Mouse (Mus musculus): ENCODE measurements around the gene Matk.

The Matk gene

DNA sequence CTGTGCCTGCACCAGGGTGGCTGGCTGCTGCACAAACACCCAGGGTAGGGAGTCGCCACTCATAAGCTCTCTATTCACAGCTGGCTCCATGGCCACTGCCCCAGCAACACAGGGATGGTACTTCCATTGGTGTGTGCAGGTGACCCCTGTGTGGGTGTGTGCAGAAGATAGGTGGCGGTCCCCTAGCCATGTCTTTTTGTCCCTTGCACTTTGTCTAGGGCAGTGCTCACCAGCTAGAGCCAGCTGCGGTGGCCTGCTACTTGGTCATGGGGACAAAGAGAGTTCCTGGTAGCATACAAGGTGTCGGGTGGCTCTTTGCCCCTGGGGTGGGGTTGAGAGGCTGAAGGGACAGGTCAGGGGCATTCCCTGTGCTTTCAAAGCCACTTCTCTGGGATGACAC is 8.6 kb upstream of the Matk start:
- DNase-seq: no peak

DNA sequence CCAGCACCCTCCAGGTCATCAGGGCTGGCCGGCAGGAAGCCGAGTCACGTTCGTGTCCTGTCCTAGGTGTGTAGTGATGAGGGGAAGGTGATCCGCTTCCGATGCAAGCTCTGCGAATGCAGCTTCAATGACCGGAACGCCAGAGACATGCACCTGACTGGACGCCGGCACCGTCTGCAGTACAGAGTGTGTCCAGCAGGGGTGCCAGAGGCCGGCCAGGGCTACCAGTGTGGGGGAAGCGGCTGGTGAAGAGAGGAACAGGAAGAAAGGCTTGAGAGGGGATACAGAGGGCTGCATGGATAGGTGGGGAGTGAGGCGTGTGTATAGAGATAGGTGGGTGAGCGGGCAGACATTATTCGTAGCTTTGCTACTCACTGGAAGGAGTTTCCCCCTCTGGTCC is 8.1 kb upstream of the Matk start:
- peak; percentile 78 for DNase-seq

- DNase-seq: no peak
Measured at GRCm38 (mm10) chr10:81245166-81245565, 7.6 kb upstream of the Matk start.

DNA sequence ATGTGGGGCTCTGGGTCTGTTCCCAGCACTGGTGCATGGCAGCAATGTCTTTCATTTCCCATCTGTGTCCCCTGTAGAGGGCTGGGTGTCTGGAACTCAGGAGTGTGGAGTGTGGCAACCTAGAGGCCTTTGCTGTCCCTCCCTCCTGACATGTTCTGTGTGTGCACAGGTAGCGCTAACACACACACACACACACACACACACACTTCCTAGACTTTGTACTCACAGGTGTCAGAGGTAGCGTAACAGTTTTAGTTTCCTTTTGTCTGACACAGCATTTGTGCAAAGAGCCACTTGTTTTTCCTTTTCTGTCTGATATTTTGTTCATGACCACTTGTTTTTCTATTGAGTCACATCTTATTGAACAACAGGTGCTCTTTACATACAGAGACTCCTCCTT is 4.9 kb upstream of the Matk start:
- DNase-seq: no peak

- no peak for DNase-seq
Measured at GRCm38 (mm10) chr10:81249442-81249841, 3.3 kb upstream of the Matk start.

- no peak for DNase-seq
Measured at GRCm38 (mm10) chr10:81254886-81255285, 2.2 kb downstream of the Matk start.

DNA sequence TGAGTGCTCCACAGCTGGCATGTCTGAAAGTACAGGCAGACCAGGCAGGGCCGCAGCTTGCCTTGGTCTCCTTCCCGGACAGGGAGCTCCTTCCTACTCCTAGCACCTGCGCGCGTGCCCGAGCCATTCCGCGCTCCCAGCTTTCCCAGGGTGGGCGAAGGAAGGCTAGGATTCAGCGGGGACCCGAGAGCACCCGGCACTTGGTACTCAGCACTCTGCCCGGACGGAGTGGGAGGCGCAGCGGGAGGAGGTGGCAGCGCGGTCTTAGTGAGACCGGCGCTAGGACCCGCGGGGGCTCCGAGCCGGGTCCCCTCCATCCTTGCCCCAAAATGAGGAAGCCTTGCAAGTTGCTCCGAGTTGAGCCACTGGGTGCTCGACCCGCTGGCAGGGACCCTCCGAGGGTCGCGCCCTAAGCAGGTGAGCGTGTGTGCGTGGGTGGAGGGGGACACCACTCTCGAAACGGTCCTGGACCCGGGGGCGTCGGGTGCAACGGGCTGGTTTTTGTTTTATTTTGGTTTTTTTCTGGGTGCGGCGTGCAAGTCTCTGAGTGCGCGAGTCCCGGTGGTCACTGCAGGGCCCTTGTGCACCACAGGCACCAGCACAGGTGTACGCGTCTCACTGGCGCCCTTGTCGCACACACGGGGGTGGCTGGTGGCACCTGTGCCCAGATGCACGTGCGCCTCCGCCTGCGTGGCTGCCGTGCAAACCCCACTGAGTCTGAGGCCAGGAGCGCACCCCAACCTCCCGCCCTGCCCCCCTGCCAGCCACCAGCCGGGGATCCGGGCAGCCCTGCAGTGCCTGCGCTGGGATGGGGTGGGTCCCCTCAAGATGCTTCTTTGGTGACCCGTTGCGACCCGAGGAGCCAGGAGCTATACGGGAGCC is 4.7 kb downstream of the Matk start:
- DNase-seq: peak; percentile 70

- DNase-seq: peak; percentile 40
Measured at GRCm38 (mm10) chr10:81259225-81259884, 6.6 kb downstream of the Matk start.

- no peak for DNase-seq
Measured at GRCm38 (mm10) chr10:81261025-81261424, 8.3 kb downstream of the Matk start.

DNA sequence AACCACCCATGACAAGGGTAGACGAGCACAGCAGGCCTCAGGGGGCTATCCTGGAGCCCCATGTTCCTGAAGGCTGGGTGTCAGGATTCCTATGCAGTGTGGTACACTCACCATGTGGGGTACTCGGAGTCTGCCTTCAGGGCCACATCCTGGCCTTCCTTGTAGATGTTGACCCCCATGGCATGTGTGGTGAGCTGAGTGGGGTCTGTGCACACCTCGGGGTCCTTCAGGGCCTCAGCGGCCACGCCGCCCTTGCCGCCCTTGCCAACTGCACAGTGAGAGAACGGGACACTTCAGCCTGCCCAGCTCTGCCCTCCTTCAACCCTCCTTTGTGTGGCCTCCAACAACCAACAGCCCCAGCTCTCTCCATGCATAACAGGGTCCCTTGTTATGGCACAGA is 12.8 kb downstream of the Matk start:
- no peak for DNase-seq

DNA sequence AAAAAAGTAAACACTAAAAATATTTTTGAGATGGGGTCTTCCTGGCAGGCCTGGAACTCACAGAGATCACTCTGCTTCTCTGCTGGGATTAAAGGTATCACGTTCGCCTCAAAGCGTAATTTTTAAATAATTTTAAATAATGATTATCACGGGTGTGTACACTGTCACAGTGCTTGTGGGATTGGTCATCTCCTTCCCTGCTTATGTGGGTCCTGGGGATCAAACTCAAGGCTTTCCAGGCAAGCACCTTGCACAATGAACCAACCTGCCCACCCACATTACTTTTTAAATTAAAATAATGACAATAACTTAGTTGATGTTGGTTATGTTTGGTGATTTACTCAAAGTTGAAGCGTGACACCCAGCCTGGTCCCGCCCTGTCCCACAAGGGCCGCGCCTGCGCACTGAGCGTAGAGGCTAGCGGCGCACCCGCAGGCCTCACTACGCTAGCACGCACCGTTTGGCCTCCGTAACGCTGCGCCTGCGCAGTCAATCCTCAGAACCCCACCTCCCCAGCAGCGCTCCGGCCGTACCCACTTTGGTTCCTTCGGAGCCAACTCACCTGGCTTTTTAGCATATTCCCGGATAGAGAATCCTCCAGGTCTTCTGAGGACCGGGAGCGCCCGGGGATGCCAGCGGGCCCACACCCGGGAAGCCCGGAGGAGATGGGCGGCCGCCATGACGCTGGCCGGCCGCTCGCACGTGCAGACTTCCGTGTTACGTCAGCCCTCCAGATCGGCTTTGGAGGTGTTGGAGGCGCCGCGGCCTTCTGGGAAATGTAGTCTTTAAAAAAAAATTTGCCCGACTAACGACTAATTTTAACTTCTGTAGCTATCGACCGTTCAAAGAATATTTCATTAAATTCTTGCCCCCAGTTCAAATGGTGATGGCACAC is 13.7 kb downstream of the Matk start, which contains the start of the genes Mrpl54 and Apba3:
TSS of gene Mrpl54 (minus strand) at position 724 of the 895 bp plus-strand sequence.
TSS of gene Apba3 (plus strand) at position 750 of the 895 bp plus-strand sequence.
- DNase-seq: peak; percentile 96

DNA sequence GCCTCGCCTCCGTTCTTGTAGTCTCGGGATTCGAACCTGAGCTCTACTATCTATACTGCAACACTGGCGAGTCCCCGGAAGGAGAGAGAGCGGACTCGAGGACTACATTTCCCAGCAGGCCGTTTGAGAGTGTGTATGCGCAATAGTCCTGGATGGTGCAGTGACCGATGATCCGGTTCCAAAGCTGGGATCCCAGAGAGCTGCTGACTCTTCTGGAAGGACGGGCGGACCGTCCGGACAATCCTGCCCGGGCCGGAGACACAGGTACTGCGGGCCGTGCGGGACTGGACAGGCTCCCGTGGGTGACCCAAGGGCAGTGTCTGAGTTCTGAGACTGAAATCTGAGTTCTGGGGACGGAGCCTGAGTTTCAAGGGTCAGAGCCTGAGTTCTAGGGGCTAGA is 15.3 kb downstream of the Matk start:
- peak; percentile 81 for DNase-seq

DNA sequence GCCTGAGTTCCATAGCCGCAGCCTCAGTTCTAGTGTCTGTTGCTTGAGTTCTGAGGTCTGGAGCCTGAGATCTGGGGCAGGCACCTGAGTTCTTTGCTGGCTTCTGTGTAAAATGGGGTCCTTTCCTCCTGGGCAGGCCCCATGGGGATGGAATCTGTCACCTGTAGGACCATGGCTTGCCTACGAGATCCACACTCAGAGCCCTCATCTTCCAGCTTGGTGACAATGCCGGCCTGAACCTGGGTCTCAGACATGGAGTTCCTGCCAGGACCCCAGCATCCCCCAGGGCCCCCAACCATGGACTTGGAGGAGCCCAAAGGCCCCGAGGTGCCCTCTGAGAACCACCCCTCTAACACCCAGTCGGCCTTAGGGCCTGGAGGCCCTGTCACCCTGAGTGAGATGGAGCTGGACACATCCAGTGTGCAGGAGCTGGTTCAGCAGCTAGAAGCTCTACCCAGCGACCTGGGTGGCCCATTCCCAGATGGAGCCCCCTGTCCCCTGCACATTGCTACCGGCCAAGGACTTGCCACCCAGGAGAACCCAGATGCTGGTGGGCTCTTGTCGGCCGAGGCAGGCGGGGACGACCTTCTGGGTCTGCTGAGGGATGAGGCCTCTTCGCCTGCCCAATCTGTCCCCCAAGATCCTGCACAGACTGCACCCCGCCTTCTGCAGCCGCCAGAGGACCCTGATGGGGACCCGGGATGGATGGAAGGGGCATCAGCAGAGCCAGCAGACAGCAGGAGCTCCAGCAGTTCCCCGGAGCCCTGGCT is 16.1 kb downstream of the Matk start:
- no peak for DNase-seq

DNA sequence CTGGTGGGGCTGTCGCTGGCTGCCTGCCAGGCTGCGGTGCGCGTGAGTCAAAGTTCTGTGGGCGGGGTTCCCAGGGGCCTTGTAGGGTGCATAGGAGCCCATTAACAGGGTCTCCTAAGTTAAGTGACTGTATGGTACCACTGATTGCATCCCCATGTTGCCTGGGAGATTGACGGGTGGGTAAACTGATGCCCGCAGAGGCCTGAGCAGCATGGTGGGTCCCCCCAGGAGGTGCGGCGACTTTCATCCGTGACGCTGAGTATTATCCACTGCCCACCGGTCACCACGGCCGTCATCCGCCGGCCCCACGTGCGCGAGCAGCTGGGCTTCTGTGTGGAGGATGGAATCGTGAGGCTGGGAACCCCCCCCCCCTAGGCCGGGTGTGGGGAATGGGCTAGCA is 19.6 kb downstream of the Matk start:
- DNase-seq: no peak

GRCm38 (mm10) chr10:81273842-81274241 is 21.1 kb downstream of the Matk start:
- no peak for DNase-seq

DNA sequence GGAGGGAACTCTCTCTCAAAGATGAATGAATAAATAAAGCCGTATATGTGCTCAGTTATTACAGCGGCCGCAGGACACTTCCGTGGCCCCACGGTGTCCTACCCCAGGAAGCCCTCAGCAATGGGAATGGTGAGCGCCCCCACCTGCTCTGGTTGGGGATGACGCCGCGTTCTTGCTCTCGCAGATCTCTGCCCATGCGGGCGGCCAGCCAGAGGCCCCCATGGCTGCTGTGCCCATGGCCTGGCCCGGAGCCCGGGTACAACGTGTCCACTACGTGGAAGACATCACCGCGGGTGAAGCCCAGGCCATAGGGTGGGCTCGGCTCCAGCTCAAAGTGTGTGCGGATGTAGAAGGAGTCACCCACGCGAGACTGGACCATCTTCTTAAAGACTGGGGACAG is 24.9 kb downstream of the Matk start:
- DNase-seq: no peak

- DNase-seq: no peak
Measured at GRCm38 (mm10) chr10:81279496-81279895, 26.8 kb downstream of the Matk start.

GRCm38 (mm10) chr10:81284189-81284588 is 31.5 kb downstream of the Matk start:
- no peak for DNase-seq

DNA sequence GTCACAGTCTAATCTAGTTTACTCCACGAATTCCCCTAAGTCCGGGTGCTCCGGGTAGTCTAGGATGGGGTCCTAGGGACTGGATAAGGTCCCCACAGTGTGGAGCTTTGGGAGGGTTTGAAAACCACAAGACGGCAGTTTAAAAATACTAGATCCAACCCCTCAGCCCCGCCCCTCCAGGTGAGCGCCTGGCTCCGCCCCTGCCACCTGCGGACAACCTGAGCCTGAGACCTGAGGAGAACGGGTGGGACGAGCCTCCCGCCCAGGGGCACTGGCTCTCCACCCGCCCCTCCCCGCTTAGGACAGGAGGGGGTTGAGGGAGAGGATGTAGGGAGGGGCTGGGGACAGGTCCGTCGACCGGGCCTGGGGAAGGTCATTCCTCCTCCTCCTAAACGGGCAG is 32.0 kb downstream of the Matk start:
- DNase-seq: no peak

GRCm38 (mm10) chr10:81285694-81286450 is 33.1 kb downstream of the Matk start:
- DNase-seq: peak; percentile 81

DNA sequence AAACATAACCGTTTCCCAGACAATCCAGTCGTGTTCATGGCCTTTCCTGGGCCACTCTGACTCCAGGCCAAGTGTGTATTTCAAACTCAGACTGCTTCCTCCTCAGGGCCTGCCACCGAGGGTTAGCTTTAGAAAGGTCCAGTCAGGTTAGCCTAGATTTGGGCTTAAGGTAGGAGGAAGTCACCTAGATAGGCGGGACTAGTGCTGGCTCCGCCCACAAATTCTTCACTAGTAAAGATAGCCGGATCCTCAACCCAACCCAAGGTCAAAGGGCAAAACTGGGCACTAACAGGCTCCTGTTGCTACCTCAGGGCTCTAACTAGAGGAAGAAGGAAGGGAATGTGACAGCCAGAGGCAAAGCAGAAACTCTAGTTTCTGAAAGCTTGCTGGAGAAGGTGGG is 33.9 kb downstream of the Matk start:
- DNase-seq: no peak

All from right cerebral cortex, postnatal 25 days (tissue).